Mouse (Mus musculus) lung, postnatal 0 days (tissue): ENCODE measurements around the gene Ntrk3.

Source experiments
- CTCF ChIP-seq: IDR thresholded peaks from 2 replicates; pipeline ENCODE4 v1.5.1; 2016; ENCODE audit warnings: antibody characterized with exemption, mild to moderate bottlenecking
- EP300 ChIP-seq: IDR thresholded peaks from 2 replicates; pipeline ENCODE4 v1.6.1; 2016; ENCODE audit warnings: antibody characterized with exemption, mild to moderate bottlenecking, control low read depth

DNA sequence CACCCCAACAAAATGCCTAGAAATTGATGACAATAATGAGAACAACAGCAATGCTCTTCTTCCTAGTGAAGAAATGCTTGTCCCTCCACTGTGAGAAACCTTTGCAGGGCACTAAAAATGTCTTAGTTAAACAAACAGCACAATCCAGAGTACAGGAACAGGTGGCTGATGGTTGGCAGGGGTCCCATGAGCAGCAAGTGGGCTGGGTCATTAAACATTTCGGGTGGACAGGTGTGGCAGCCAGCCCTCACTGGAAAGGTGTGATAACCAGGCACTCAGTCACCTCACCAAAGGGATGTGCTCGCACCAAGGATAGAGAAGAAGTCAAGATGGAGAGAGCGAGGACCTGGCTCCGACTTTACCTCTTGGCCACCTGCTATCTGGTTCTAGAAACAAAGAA is 306.2 kb downstream of the Ntrk3 start:
- no peak for TF ChIP-seq CTCF
- no peak for TF ChIP-seq EP300
